ENCODE assay signal across 29 mouse cellular contexts in genomic region chr13:6877018-6877901, GRCm38 (mm10).
DNase-seq lines count a peak whose midpoint lies in the region; ATAC-seq lines count a peak whose summit lies in the region.
"Had no signal": no experiment of that assay in that cellular context is flagged by ENCODE, and none has a peak within 500 bp of the region (broad histone marks: within the 10 kb centered on the region; RNA-seq: fewer than 3 reads in every experiment).

No protein-coding gene starts in this region.

- H3K27me3 ChIP-seq in liver, embryonic 13.5 days = no peaks in the 10 kb centered on the region
- no peaks in the 10 kb centered on the region for H3K27me3 ChIP-seq in liver, embryonic 12.5 days (replicated peaks)
- no peaks in the 10 kb centered on the region for H3K27me3 ChIP-seq in hindbrain, embryonic 11.5 days (ENCODE audit: control insufficient read depth, insufficient read depth, low read length)
- H3K27me3 ChIP-seq: CH12.LX; embryonic facial prominence, embryonic 13.5 days; forebrain, embryonic 12.5 days; forebrain, embryonic 15.5 days; heart, embryonic 12.5 days; heart, embryonic 15.5 days had no signal

- no peak for DNase-seq in liver, embryonic 13.5 days
- DNase-seq in ES-CJ7 (ENCODE audit: low read depth, low spot score) = peak; percentile 40
- DNase-seq in R1 (ENCODE audit: low read depth, low spot score) = peak; percentile 77
- no peak for DNase-seq in hindbrain, embryonic 11.5 days (ENCODE audit: low spot score)
- no peak for DNase-seq in frontal cortex, postnatal 10 days (ENCODE audit: low spot score in 2 of 2)
- DNase-seq: adrenal gland, postnatal 10 days; adrenal gland, postnatal 36 days; B cell, adult 2 months; cerebellum, adult 2 months; cerebellum, adult 9-11 months; cerebellum, postnatal 25 days; gastrocnemius, postnatal 10 days; gastrocnemius, postnatal 36 days; heart, postnatal 10 days; heart, postnatal 36 days had no signal

- peak; percentile 54; the same call in 1 of the 2 replicates for ATAC-seq in liver, embryonic 13.5 days (ENCODE audit: low read depth)
- ATAC-seq in liver, embryonic 12.5 days = no peak
- ATAC-seq in hindbrain, embryonic 11.5 days (ENCODE audit: low FRiP score) = no peak
- ATAC-seq: forebrain, embryonic 15.5 days; hindbrain, postnatal 0 days; inflammation-experienced regulatory T-cells, adult 6 months; intestine, embryonic 16.5 days had no signal

- H3K9ac ChIP-seq in liver, embryonic 13.5 days = no peak overlapping the region
- H3K9ac ChIP-seq in liver, embryonic 12.5 days = no peak overlapping the region
- no peak overlapping the region for H3K9ac ChIP-seq in hindbrain, embryonic 11.5 days (ENCODE audit: low read depth, low read length)
- H3K9ac ChIP-seq: embryonic facial prominence, embryonic 13.5 days; forebrain, embryonic 12.5 days; forebrain, embryonic 15.5 days; heart, embryonic 12.5 days; heart, embryonic 15.5 days; hindbrain, embryonic 14.5 days had no signal

- no peaks in the 10 kb centered on the region for H3K36me3 ChIP-seq in liver, embryonic 13.5 days
- H3K36me3 ChIP-seq in liver, embryonic 12.5 days = no peaks in the 10 kb centered on the region
- H3K36me3 ChIP-seq in hindbrain, embryonic 11.5 days (ENCODE audit: control insufficient read depth, insufficient read depth, low read length) = no peaks in the 10 kb centered on the region
- H3K36me3 ChIP-seq: embryonic facial prominence, embryonic 10.5 days; embryonic facial prominence, embryonic 13.5 days; forebrain, embryonic 12.5 days; forebrain, embryonic 15.5 days; heart, embryonic 12.5 days; heart, embryonic 15.5 days; hindbrain, embryonic 10.5 days had no signal

- 67% methylated on average over 5 of the region's 5 CpGs for WGBS in liver, embryonic 13.5 days (ENCODE audit: insufficient replicate concordance)
- 70% methylated on average over 5 of the region's 5 CpGs for WGBS in liver, embryonic 12.5 days (ENCODE audit: insufficient replicate concordance)
- 99% methylated on average over 5 of the region's 5 CpGs for WGBS in hindbrain, embryonic 11.5 days

- H3K9me3 ChIP-seq in liver, embryonic 13.5 days (replicated peaks) = no peaks in the 10 kb centered on the region
- H3K9me3 ChIP-seq in liver, embryonic 12.5 days (replicated peaks) = no peaks in the 10 kb centered on the region
- no peaks in the 10 kb centered on the region for H3K9me3 ChIP-seq in hindbrain, embryonic 11.5 days (ENCODE audit: control insufficient read depth, low read length)
- H3K9me3 ChIP-seq: embryonic facial prominence, embryonic 10.5 days; embryonic facial prominence, embryonic 13.5 days; forebrain, embryonic 12.5 days; forebrain, embryonic 15.5 days; heart, embryonic 12.5 days; heart, embryonic 15.5 days; hindbrain, embryonic 10.5 days had no signal

- no peak overlapping the region for H3K27ac ChIP-seq in liver, embryonic 13.5 days
- H3K27ac ChIP-seq in liver, embryonic 12.5 days = no peak overlapping the region
- no peak overlapping the region for H3K27ac ChIP-seq in hindbrain, embryonic 11.5 days (ENCODE audit: low read depth, low read length)
- H3K27ac ChIP-seq: embryonic facial prominence, embryonic 10.5 days; embryonic facial prominence, embryonic 13.5 days; forebrain, embryonic 12.5 days; forebrain, embryonic 15.5 days; heart, embryonic 15.5 days; hindbrain, embryonic 10.5 days; hindbrain, embryonic 14.5 days; hindbrain, postnatal 0 days had no signal

- no peak overlapping the region for H3K4me2 ChIP-seq in liver, embryonic 13.5 days
- no peak overlapping the region for H3K4me2 ChIP-seq in liver, embryonic 12.5 days
- H3K4me2 ChIP-seq in hindbrain, embryonic 11.5 days (replicated peaks; ENCODE audit: low read depth, low read length) = no peak overlapping the region
- H3K4me2 ChIP-seq: embryonic facial prominence, embryonic 13.5 days; forebrain, embryonic 12.5 days; forebrain, embryonic 15.5 days; heart, embryonic 12.5 days; heart, embryonic 15.5 days; hindbrain, embryonic 14.5 days had no signal

- H3K4me3 ChIP-seq in liver, embryonic 13.5 days (replicated peaks) = no peak overlapping the region
- no peak overlapping the region for H3K4me3 ChIP-seq in liver, embryonic 12.5 days
- no peak overlapping the region for H3K4me3 ChIP-seq in hindbrain, embryonic 11.5 days (ENCODE audit: low read depth, low read length)
- H3K4me3 ChIP-seq: embryonic facial prominence, embryonic 10.5 days; embryonic facial prominence, embryonic 13.5 days; erythroblast, embryonic 14.5 days; forebrain, embryonic 12.5 days; forebrain, embryonic 15.5 days; heart, embryonic 12.5 days; heart, embryonic 15.5 days; hindbrain, embryonic 10.5 days had no signal

- no peaks in the 10 kb centered on the region for H3K4me1 ChIP-seq in liver, embryonic 13.5 days (replicated peaks)
- H3K4me1 ChIP-seq in liver, embryonic 12.5 days = no peaks in the 10 kb centered on the region
- H3K4me1 ChIP-seq in hindbrain, embryonic 11.5 days (replicated peaks; ENCODE audit: control insufficient read depth, insufficient read depth, low read length) = no peaks in the 10 kb centered on the region
- H3K4me1 ChIP-seq: embryonic facial prominence, embryonic 10.5 days; embryonic facial prominence, embryonic 13.5 days; forebrain, embryonic 12.5 days; forebrain, embryonic 15.5 days; heart, embryonic 12.5 days; heart, embryonic 15.5 days; hindbrain, embryonic 10.5 days had no signal

Comparison
In these comparisons a context has a peak if more than half of its experiments do, and no peak if none do; other contexts are left out.
1. DNase-seq: peak in ES-CJ7 (single experiment) and R1 (single experiment); none in liver, embryonic 13.5 days (single experiment), hindbrain, embryonic 11.5 days (single experiment) and frontal cortex, postnatal 10 days (0 of 2).